Mouse (Mus musculus) lung, postnatal 0 days (tissue): ENCODE results near the gene Sel1l. TPM values are rescaled to one million over a fixed set of nuclear protein-coding genes. Genes with fewer than 3 reads are reported as not detected.

Source experiments
- ATAC-seq: fragments of 200-750 bp; cut with Nextera tagmentation; 2 replicates; pipeline ENCODE4 v1.8.0; 2017; ENCODE audit warnings: moderate library complexity
- DNase-seq: peaks from one replicate; pipeline ENCODE4 v3.0.0-alpha.2; 2016; ENCODE audit warnings: low spot score
- H3K27ac ChIP-seq: fragments of 300-500 bp; sonication (generic); 2 replicates; pipeline ENCODE4 v1.5.1; 2014; ENCODE audit warnings: antibody characterized with exemption, mild to moderate bottlenecking, low read length, mixed read lengths
- H3K27me3 ChIP-seq: fragments of 300-500 bp; sonication (generic); replicated peaks from 2 replicates; pipeline ENCODE4 v1.6.1; 2014; ENCODE audit warnings: low read length, mixed read lengths; ENCODE audit not compliant: insufficient read depth
- H3K36me3 ChIP-seq: fragments of 300-500 bp; sonication (generic); 2 replicates; pipeline ENCODE4 v1.6.1; 2014; ENCODE audit warnings: low read length, mixed read lengths; ENCODE audit not compliant: insufficient read depth
- H3K4me1 ChIP-seq: fragments of 300-500 bp; sonication (generic); 2 replicates; pipeline ENCODE4 v1.6.1; 2014; ENCODE audit warnings: antibody characterized with exemption, low read depth, low read length, mixed read lengths; ENCODE audit not compliant: insufficient read depth
- H3K4me2 ChIP-seq: fragments of 300-500 bp; sonication (generic); replicated peaks from 2 replicates; pipeline ENCODE4 v1.6.1; 2014; ENCODE audit warnings: low read depth, mild to moderate bottlenecking, low read length, moderate library complexity, mixed read lengths
- H3K4me3 ChIP-seq: fragments of 300-500 bp; sonication (generic); 2 replicates; pipeline ENCODE4 v1.5.1; 2014; ENCODE audit warnings: low read depth, low read length
- H3K9ac ChIP-seq: fragments of 300-500 bp; sonication (generic); replicated peaks from 2 replicates; pipeline ENCODE4 v1.6.1; 2014; ENCODE audit warnings: low read depth, mild to moderate bottlenecking
- H3K9me3 ChIP-seq: fragments of 300-500 bp; sonication (generic); 2 replicates; pipeline ENCODE4 v1.6.1; 2016; ENCODE audit warnings: low read length, mixed read lengths
- CTCF ChIP-seq: IDR thresholded peaks from 2 replicates; pipeline ENCODE4 v1.5.1; 2016; ENCODE audit warnings: antibody characterized with exemption, mild to moderate bottlenecking
- EP300 ChIP-seq: IDR thresholded peaks from 2 replicates; pipeline ENCODE4 v1.6.1; 2016; ENCODE audit warnings: antibody characterized with exemption, mild to moderate bottlenecking, control low read depth
- WGBS: fragments of 180-500 bp; shearing (Covaris S2); extraction: QIAGEN DNeasy Blood & Tissue Kit; methylation state at CpG from one replicate; pipeline ENCODE4 v1.1.7; 2014; 5-methylcytosine and 5-hydroxymethylcytosine counted together
- polyA plus RNA-seq: library from polyadenylated mRNA; unstranded; fragments of >200 nt; fragmentation: Nextera tagmentation; extraction: Ambion mirVana; gene quantifications from 2 replicates; pipeline ENCODE4 v1.2.1, GENCODE M21; 2015

The Sel1l gene
- polyA plus RNA-seq, 1 experiment from 2014 or later = 102 TPM

DNA sequence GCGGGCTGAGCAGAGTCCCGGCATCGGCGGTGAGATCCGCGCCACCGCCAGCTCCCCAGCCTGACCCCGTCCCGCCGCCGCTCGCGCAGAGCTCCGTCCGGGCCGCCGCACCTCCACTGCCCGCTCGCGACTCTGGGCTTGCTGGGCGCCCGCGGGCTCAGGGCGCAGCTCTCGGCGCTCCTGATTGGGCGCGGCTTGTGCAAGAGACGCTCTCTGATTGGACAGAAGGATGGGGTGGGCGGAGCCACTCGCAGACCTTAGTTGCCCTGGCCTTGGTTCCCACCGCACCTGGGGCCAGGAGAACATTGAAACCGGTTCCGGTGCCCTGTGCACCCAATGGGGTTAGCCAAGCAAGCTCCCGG lies 70.0 kb downstream of the Sel1l start:
- Histone ChIP-seq H3K9ac (peak overlapping the region; percentile 32), H3K4me1 (peaks cover 4% of the 10 kb centered on the region; the same call in 1 of the 2 replicates), H3K27ac (no peak overlapping the region), H3K36me3 (no peaks in the 10 kb centered on the region), H3K27me3 (no peaks in the 10 kb centered on the region), H3K4me3 (peak overlapping the region; percentile 55), H3K4me2 (peak overlapping the region; percentile 88), H3K9me3 (no peaks in the 10 kb centered on the region)
- WGBS = under 1% methylated on average over 26 of the region's 35 CpGs
- no peak for TF ChIP-seq CTCF
- TF ChIP-seq EP300 = no peak
- DNase-seq (peak; percentile 82), ATAC-seq (peak; percentile 94)

GRCm38 (mm10) chr12:91778211-91779003 lies 70.5 kb downstream of the Sel1l start:
- no peaks in the 10 kb centered on the region for H3K27me3 ChIP-seq
- TF ChIP-seq CTCF = no peak
- TF ChIP-seq EP300 = no peak
- peak overlapping the region; percentile 88 for H3K4me2 ChIP-seq
- no peak overlapping the region for H3K27ac ChIP-seq
- WGBS = 1% methylated on average over 30 of the region's 51 CpGs
- peaks cover 4% of the 10 kb centered on the region; the same call in 1 of the 2 replicates for H3K4me1 ChIP-seq
- no peaks in the 10 kb centered on the region for H3K9me3 ChIP-seq
- H3K36me3 ChIP-seq = no peaks in the 10 kb centered on the region
- peak overlapping the region; percentile 32 for H3K9ac ChIP-seq
- peak overlapping the region; percentile 55 for H3K4me3 ChIP-seq
- DNase-seq = no peak
- ATAC-seq = peak; percentile 63

- Histone ChIP-seq H3K9me3 (no peaks in the 10 kb centered on the region), H3K27me3 (no peaks in the 10 kb centered on the region), H3K4me2 (no peak overlapping the region), H3K36me3 (no peaks in the 10 kb centered on the region), H3K27ac (no peak overlapping the region), H3K4me3 (no peak overlapping the region), H3K9ac (no peak overlapping the region), H3K4me1 (peaks cover 4% of the 10 kb centered on the region; the same call in 1 of the 2 replicates)
- 59% methylated on average over 5 of the region's 5 CpGs for WGBS
- TF ChIP-seq EP300 = peak; percentile 36; the same call in 1 of the 2 replicates
- no peak for TF ChIP-seq CTCF
- ATAC-seq = peak; percentile 37
- DNase-seq = no peak
These were observed 72.6 kb downstream of the Sel1l start for GRCm38 (mm10) chr12:91776342-91776741.

GRCm38 (mm10) chr12:91774811-91775284 lies 74.1 kb downstream of the Sel1l start:
- Histone ChIP-seq H3K4me3 (no peak overlapping the region), H3K36me3 (no peaks in the 10 kb centered on the region), H3K27ac (no peak overlapping the region), H3K9me3 (no peaks in the 10 kb centered on the region), H3K4me1 (peaks cover 4% of the 10 kb centered on the region; the same call in 1 of the 2 replicates), H3K9ac (no peak overlapping the region), H3K27me3 (no peaks in the 10 kb centered on the region), H3K4me2 (no peak overlapping the region)
- WGBS = 49% methylated on average over 8 of the region's 8 CpGs
- no peak for DNase-seq
- no peak for ATAC-seq
- no peak for TF ChIP-seq EP300
- no peak for TF ChIP-seq CTCF

- Histone ChIP-seq H3K36me3 (no peaks in the 10 kb centered on the region), H3K4me2 (no peak overlapping the region), H3K9me3 (no peaks in the 10 kb centered on the region), H3K27me3 (no peaks in the 10 kb centered on the region), H3K4me1 (peaks cover 15% of the 10 kb centered on the region; the same call in 1 of the 2 replicates), H3K9ac (no peak overlapping the region), H3K4me3 (no peak overlapping the region), H3K27ac (no peak overlapping the region)
- no peak for ATAC-seq
- DNase-seq = no peak
- TF ChIP-seq EP300 = no peak
- no peak for TF ChIP-seq CTCF
- WGBS = 17% methylated on average over 2 of the region's 2 CpGs
These were observed 80.1 kb downstream of the Sel1l start for GRCm38 (mm10) chr12:91768871-91769270.

DNA sequence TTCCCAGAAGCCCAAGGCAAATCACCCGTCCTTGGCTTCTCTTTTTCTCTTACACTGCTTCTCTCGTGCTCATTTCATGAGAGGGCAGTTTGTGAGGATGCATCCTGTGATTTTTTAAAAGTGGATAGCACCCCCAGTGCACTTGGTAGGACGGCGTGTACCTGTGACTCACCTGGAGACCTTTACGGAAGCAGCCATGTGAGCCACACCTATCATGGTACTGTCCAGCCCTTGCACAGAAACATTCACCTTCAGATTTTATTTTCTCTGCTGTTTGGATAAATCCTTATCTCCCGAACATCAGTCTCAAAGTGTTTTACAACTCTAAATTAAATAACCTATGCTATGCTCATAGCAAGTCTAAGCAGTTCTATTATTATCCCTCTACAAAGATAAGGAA lies 80.8 kb downstream of the Sel1l start:
- no peak for TF ChIP-seq EP300
- TF ChIP-seq CTCF = no peak
- DNase-seq = no peak
- no peaks in the 10 kb centered on the region for H3K36me3 ChIP-seq
- no peak for ATAC-seq
- no peaks in the 10 kb centered on the region for H3K9me3 ChIP-seq
- WGBS = 75% methylated on average over 6 of the region's 6 CpGs
- H3K9ac ChIP-seq = no peak overlapping the region
- no peak overlapping the region for H3K27ac ChIP-seq
- H3K4me2 ChIP-seq = no peak overlapping the region
- peaks cover 18% of the 10 kb centered on the region; the same call in 1 of the 2 replicates for H3K4me1 ChIP-seq
- no peaks in the 10 kb centered on the region for H3K27me3 ChIP-seq
- H3K4me3 ChIP-seq = no peak overlapping the region
